Mouse (Mus musculus) telencephalon, adult 2 months (tissue): Measurements from ENCODE around the gene Ncam1.
A peak's percentile ranks its signal among the peaks of the same experiment; 100 is the strongest.

Experiments
- DNase-seq: peaks from one replicate; pipeline ENCODE4 v3.0.0-alpha.2; 2011; ENCODE audit warnings: low read depth, low spot score

Gene Ncam1

DNA sequence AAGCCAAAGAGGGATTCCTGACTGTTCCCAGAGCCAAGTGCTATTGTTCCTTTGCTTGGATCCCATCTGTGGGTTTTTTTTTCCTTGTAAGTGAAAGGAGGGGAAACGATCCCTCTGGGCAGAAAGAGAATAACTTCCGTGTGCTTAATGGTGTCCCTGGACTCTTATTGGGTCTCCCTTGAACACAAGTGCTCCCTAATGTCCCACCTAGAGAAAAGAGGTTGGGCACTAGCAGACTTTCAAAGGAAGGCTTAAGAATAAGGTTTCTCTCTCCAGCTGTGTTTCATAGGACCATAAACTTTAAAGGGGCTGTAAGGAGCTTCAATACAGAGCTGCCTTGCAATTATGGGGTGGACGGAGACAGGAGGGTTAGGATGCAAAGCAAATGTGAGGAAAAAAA is 119.5 kb downstream of the Ncam1 start:
- no peak for DNase-seq

- DNase-seq, result no peak
Measured at GRCm38 (mm10) chr9:49675696-49676465, 122.8 kb downstream of the Ncam1 start.

DNA sequence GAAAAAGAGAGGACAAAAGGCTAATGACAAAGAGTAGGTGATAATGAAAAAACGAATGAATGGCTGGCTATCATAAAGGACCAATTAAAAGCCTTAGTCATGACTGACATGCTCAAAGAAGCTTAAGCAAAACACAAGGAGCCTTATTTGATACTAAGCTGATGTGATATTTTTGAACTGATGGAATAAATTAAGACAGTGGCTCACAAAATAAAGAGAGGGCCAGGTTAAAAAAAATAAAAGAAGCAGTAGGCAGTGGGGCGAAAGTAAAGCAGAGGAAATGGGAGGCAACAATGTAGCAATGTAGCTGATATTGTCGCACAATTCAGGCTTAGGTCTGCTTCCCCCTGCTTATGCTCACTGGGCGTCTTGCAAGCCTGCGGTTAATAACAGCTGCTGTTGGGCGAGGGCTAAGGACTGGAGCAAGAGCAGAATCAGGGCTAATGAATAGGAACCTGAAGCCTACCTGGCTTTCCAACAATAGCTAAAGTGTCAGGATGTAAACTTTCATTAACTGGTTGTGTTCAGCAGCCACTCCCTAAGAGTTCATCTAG is 126.0 kb downstream of the Ncam1 start:
- no peak for DNase-seq

- DNase-seq, result no peak
Measured at GRCm38 (mm10) chr9:49667066-49667465, 131.7 kb downstream of the Ncam1 start.

DNA sequence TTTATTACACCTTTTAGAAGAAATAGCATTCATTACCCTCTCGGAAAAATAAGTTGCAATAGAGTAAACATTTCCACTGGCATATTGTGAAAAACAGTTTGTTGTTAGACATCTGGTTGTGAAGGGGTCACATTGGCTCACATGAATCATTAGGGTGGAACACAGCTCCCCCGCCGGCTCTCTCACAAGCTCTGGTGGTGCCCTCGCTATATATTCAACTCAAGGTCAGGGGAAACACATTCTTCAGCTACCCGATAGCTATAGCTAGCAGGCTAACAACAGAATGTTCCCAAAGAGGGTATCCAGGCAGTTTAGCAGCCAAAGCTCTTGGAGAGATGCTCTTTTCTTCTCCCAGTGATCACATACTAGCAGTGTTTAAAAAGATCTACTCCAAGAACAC is 133.4 kb downstream of the Ncam1 start:
- no peak for DNase-seq

DNA sequence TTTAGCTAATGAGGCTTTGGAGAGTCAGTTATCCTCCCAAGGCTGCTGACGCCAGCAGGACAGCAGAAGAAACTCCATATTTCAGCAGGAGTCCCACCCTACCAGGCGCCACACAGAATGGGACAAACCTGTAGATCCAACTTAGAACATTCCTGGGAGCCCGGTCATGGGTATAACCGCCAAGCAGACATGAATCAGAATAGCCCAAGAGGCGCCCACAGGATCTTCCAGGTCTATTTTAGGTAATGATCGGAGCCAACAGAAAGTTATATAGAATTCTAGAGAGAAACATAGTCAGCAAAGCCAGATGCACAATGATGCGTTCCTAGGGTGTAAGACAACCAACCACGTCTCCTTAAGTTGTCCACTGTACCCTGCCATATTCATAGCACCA is 134.8 kb downstream of the Ncam1 start:
- no peak for DNase-seq

- no peak for DNase-seq
Measured at GRCm38 (mm10) chr9:49662958-49663926, 135.5 kb downstream of the Ncam1 start.

DNA sequence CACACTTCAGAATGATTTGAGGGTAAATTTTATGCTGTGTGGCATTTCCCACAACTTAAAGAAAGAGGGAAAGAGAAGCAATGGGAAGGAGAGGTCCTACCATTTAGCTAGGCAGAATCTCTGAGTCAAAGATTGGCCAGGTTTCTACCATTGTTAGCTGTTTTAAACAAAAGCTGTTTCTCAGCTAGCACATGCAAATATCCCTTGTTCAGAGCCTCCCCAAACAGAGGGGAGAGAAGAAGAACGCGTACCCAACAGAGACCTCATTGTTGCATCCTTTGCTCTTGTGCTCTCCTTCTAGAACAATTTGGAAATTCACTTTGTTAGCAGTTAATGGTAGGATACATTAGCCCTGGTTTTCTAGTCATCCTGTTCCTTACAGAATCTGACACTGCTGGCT is 137.2 kb downstream of the Ncam1 start:
- peak; percentile 72 for DNase-seq

- no peak for DNase-seq
Measured at GRCm38 (mm10) chr9:49658381-49658856, 140.3 kb downstream of the Ncam1 start.

- DNase-seq, result no peak
Measured at GRCm38 (mm10) chr9:49654470-49654869, 144.3 kb downstream of the Ncam1 start.

- peak; percentile 49 for DNase-seq
Measured at GRCm38 (mm10) chr9:49653478-49654245, 145.1 kb downstream of the Ncam1 start.

- no peak for DNase-seq
Measured at GRCm38 (mm10) chr9:49644296-49644695, 154.4 kb downstream of the Ncam1 start.

DNA sequence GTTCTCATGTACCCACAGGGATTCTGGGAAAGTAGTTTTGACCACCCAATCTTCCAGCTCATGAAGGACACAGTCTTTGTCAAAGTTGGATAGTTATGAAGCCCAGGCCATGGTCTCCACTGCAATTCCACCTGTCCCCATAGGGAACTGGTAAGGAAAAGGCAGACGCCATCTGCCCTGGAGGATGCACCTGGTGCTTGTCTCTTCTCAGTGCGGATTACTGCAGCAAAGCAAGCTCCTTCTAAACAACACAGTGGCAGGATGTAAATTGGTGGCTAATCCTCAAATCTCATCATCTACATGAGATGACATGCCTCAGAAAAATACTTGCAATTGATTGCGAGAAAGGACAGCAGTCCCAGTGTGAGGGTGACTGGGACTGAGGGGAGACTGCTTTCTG is 158.0 kb downstream of the Ncam1 start:
- DNase-seq, result no peak

- no peak for DNase-seq
Measured at GRCm38 (mm10) chr9:49640142-49640541, 158.6 kb downstream of the Ncam1 start.

DNA sequence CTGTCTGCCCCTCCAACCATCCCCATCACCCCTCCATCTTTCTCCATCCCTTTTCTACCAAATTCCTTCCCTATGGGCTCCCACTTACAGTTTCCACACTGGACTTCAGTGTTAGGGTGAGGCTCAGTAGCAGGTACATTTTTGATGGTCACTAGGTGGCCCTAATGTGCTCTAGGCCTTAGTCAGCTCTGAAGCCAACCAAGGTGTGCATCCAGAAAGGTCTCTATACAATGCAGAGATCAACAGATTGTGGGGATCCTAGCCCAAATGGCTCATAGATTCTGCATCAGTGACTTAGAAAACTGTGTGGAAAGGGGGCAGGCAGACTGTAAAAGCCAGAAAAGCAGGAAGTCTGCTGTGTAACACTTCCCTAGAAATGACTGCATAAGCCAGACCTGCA is 160.8 kb downstream of the Ncam1 start:
- no peak for DNase-seq

DNA sequence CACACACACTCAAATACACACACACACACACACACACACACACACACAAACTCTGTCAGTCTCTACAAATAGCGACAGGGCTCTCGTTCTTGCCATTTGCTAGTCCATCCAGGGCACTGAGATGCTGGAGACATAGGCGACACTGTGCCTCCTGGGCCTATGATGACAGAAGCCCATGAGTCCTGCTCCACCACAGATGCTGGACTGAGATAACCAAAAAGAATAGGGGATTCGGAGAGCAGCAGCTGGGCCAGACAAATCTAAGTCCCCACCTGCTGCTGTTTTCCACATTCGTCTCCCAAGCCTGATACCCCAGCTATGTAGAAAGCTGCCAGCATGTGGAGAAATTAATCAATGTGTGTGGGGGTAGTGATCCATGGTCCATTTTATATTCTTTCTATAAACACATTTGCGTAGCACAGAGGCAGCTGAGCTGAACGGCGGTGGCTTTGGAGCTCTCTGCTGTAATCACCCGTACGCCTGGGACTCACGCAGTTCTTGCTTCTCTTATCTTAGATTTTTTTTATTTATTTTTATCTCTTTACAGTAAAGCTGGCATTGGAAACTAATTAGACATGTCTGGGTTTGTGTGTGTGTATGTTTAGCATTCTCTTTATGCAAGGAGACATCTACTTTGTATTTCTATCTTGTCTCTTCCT is 162.9 kb downstream of the Ncam1 start:
- no peak for DNase-seq

- no peak for DNase-seq
Measured at GRCm38 (mm10) chr9:49632591-49632990, 166.1 kb downstream of the Ncam1 start.

DNA sequence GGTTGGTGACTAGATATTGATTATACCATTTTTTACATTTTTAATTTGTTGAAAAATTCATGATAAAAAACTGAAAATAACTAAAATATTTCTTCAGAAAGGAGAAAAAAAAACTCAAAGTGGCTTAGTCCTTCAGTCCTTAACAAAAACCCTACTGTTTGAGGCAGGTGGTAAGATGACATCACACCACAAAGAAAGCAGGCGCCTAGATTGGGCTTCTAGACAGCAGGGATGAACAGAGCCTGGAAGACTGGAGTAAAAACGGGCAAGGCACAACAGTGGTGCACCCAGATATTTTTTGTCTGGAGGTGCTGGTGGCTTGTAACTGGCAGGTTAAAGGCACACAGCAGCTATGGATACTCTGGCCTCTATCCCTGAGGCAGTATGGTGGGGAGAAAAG is 168.4 kb downstream of the Ncam1 start:
- no peak for DNase-seq

DNA sequence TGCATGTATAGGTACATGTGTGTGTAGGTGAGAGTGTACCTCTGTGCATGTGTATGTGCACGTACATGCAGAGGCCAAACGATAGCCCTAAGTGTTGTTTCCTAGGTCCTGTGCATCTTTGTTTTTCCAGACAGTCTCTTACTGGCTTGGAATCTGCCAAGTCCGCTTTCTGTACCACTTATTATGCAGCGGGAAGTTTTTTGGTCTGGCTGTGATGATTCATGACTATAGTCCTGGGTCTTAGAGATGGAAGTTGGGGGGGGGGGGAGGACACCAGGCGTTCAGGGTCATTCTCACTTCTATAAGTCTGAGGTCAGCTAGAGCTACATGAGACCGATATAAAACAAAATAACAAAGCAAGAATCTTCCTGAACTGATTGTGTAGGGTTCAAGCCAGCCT is 173.8 kb downstream of the Ncam1 start:
- DNase-seq, result no peak

DNA sequence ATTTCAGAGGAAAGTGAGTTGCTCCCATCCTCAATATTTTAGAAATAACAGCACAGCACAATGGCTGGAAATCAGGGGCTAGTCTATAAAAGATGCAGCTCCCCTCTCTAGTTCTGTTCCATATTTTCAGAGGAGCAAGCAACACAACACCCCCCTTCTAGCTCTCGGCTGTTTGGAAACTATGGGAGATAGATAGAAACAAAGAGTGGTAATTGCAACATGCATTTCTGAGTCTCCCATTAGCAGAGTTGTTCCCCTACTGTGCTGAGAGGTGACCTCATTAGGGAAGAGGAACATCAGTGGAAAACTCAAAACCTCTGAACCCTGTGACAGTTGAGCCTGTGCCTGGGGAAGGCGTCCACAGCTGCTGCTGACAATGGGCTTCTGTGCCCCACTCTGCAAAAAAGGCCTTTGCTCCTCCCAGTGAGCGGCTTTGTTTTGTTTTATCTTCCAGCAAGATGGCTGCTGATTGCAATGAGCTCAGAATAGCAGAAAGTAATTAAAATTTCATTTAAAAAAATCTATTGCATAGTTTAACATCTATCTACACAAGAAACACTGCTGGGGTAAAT is 174.7 kb downstream of the Ncam1 start:
- peak; percentile 62 for DNase-seq
